Mouse (Mus musculus) megakaryocyte, embryonic 14.5 days (primary cell): ENCODE measurements at regions not wholly inside any gene's neighbourhood (a gene's known extent, or its start where the extent isn't known, plus 50 kb on each side); places are given as distances from the start of the nearest gene placed in this dataset.
"Not testable (repeated sequence)": the region's sequence is repeated elsewhere in the genome, so short reads cannot be mapped to it uniquely, and the experiment has no call there.

Source experiments
- H3K27me3 ChIP-seq: replicated peaks from 2 replicates; pipeline ENCODE3; 2012; ENCODE audit warnings: inconsistent platforms
- H3K36me3 ChIP-seq: replicated peaks from 2 replicates; pipeline ENCODE3; 2012; ENCODE audit warnings: low read length, inconsistent platforms, mixed read lengths
- H3K4me1 ChIP-seq: 2 replicates; pipeline ENCODE4 v1.6.1; 2012; ENCODE audit warnings: inconsistent platforms
- H3K4me3 ChIP-seq: replicated peaks from 2 replicates; pipeline ENCODE3; 2012; ENCODE audit warnings: moderate library complexity, mild to moderate bottlenecking, inconsistent platforms
- H3K9me3 ChIP-seq: 2 replicates; pipeline ENCODE4 v1.6.1; 2012; ENCODE audit warnings: inconsistent platforms
- FLI1 ChIP-seq: IDR thresholded peaks from 2 replicates; pipeline ENCODE4 v1.6.1; 2012; ENCODE audit warnings: low read length, inconsistent platforms, mixed read lengths
- GATA1 ChIP-seq: IDR thresholded peaks from 3 replicates; pipeline ENCODE4 v1.6.1; 2012; ENCODE audit warnings: mixed read lengths, low read length, inconsistent platforms, borderline replicate concordance

DNA sequence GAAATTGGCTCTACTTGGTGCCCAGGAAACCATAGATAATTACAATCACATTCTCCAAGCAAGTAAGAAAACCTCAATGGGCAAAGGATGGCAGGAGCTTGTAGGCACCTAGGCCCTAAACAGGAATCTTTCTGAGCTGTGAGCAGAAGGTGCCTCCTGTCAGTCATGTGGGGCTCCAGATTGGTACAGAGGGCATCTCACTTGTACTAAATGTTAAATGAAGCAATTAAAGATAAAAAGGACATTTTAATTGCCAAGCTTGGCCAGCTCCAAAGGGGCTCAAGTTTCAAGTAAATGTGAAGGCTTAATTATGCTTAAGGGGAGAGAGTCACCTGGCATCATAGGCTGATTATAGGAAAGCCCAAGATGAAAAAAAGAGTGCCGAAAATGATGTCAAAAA lies 101.9 kb upstream of the Plxna2 start:
- no peak for TF ChIP-seq FLI1
- TF ChIP-seq GATA1 = no peak
- no peaks in the 10 kb centered on the region for H3K4me1 ChIP-seq
- no peaks in the 10 kb centered on the region for H3K36me3 ChIP-seq
- H3K9me3 ChIP-seq = no peaks in the 10 kb centered on the region
- H3K4me3 ChIP-seq = no peak overlapping the region
- no peaks in the 10 kb centered on the region for H3K27me3 ChIP-seq

GRCm38 (mm10) chr1:194508314-194508713 lies 109.7 kb upstream of the Plxna2 start:
- Histone ChIP-seq H3K4me3 (no peak overlapping the region), H3K9me3 (no peaks in the 10 kb centered on the region), H3K27me3 (no peaks in the 10 kb centered on the region), H3K36me3 (no peaks in the 10 kb centered on the region), H3K4me1 (no peaks in the 10 kb centered on the region)
- TF ChIP-seq GATA1 = no peak
- no peak for TF ChIP-seq FLI1

DNA sequence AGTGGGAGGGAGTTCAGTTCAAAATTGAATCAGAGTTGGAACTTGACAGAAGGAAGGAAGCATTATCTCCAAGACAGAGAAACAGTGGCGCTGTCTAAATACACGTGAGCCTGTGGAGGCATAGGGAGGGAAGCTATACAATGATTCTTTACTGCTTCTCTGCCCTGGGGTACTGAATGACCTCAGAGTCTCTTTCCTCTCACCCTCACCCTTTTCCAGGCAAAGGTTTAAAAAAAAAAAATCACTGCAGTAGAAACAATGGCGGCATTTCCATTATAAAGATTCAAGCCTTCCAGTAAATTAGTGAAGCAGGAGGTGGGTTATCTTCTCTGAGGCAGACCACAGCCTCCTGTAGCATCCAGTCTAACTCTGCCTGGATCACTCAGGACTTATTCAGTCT lies 112.2 kb upstream of the Plxna2 start:
- TF ChIP-seq GATA1 (no peak), FLI1 (no peak)
- H3K27me3 ChIP-seq = no peaks in the 10 kb centered on the region
- H3K4me3 ChIP-seq = no peak overlapping the region
- H3K4me1 ChIP-seq = no peaks in the 10 kb centered on the region
- H3K36me3 ChIP-seq = no peaks in the 10 kb centered on the region
- no peaks in the 10 kb centered on the region for H3K9me3 ChIP-seq

- Histone ChIP-seq H3K9me3 (no peaks in the 10 kb centered on the region), H3K4me1 (no peaks in the 10 kb centered on the region), H3K27me3 (no peaks in the 10 kb centered on the region), H3K36me3 (no peaks in the 10 kb centered on the region), H3K4me3 (no peak overlapping the region)
- no peak for TF ChIP-seq FLI1
- TF ChIP-seq GATA1 = no peak
Measured at GRCm38 (mm10) chr1:194504207-194504606, 113.8 kb upstream of the Plxna2 start.

DNA sequence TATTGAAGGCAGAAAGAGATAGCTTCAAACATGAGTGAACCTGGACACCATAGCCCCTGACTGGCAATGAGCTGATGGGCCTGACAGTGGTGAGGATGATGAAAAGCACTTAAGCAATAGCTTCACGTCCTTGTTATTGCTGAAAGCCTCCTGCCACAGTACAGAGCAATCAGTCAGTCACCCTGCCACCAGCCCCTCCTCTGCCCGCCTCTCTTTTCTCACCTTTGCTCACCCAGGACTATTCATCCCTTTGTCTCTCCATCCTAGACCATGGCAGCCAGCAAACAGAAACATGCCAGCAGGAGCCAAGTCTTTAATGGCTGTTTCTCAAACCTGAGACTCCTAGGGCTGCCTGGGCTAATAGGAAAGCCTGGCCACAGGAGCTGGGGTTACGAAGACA lies 114.5 kb upstream of the Plxna2 start:
- Histone ChIP-seq H3K4me3 (no peak overlapping the region), H3K9me3 (no peaks in the 10 kb centered on the region), H3K27me3 (no peaks in the 10 kb centered on the region), H3K4me1 (no peaks in the 10 kb centered on the region), H3K36me3 (no peaks in the 10 kb centered on the region)
- TF ChIP-seq GATA1 (no peak), FLI1 (no peak)

GRCm38 (mm10) chr1:194496424-194496823 lies 121.6 kb upstream of the Plxna2 start:
- Histone ChIP-seq H3K4me3 (no peak overlapping the region), H3K4me1 (no peaks in the 10 kb centered on the region), H3K9me3 (no peaks in the 10 kb centered on the region), H3K27me3 (no peaks in the 10 kb centered on the region), H3K36me3 (no peaks in the 10 kb centered on the region)
- no peak for TF ChIP-seq FLI1
- no peak for TF ChIP-seq GATA1

GRCm38 (mm10) chr1:194491111-194491510 lies 126.9 kb upstream of the Plxna2 start:
- H3K4me3 ChIP-seq = no peak overlapping the region
- H3K9me3 ChIP-seq = no peaks in the 10 kb centered on the region
- TF ChIP-seq FLI1 (no peak), GATA1 (no peak)
- H3K4me1 ChIP-seq = no peaks in the 10 kb centered on the region
- H3K27me3 ChIP-seq = no peaks in the 10 kb centered on the region
- H3K36me3 ChIP-seq = no peaks in the 10 kb centered on the region

- TF ChIP-seq GATA1 (no peak), FLI1 (no peak)
- Histone ChIP-seq H3K27me3 (no peaks in the 10 kb centered on the region), H3K4me3 (no peak overlapping the region), H3K4me1 (no peaks in the 10 kb centered on the region), H3K9me3 (no peaks in the 10 kb centered on the region), H3K36me3 (no peaks in the 10 kb centered on the region)
Measured at GRCm38 (mm10) chr1:194488126-194488525, 129.9 kb upstream of the Plxna2 start.

GRCm38 (mm10) chr1:194482717-194483059 lies 135.3 kb upstream of the Plxna2 start:
- Histone ChIP-seq H3K36me3 (no peaks in the 10 kb centered on the region), H3K4me1 (peaks cover 6% of the 10 kb centered on the region), H3K27me3 (no peaks in the 10 kb centered on the region), H3K9me3 (no peaks in the 10 kb centered on the region), H3K4me3 (no peak overlapping the region)
- no peak for TF ChIP-seq GATA1
- TF ChIP-seq FLI1 = no peak

- H3K9me3 ChIP-seq = no peaks in the 10 kb centered on the region
- H3K36me3 ChIP-seq = no peaks in the 10 kb centered on the region
- H3K4me3 ChIP-seq = no peak overlapping the region
- TF ChIP-seq GATA1 = no peak
- no peak for TF ChIP-seq FLI1
- no peaks in the 10 kb centered on the region for H3K27me3 ChIP-seq
- peaks cover 6% of the 10 kb centered on the region for H3K4me1 ChIP-seq
Measured at GRCm38 (mm10) chr1:194482001-194482716, 135.9 kb upstream of the Plxna2 start.

GRCm38 (mm10) chr1:194471281-194471680 lies 146.7 kb upstream of the Plxna2 start:
- not testable (repeated sequence) for H3K27me3 ChIP-seq, H3K36me3 ChIP-seq, H3K4me1 ChIP-seq, H3K4me3 ChIP-seq
- H3K9me3 ChIP-seq = peaks cover 16% of the 10 kb centered on the region
